Mouse (Mus musculus): ENCODE results near the gene Glb1l2. TPM values are rescaled to one million over a fixed set of nuclear protein-coding genes. Genes with fewer than 3 reads are reported as not detected.

Glb1l2 gene
- total and polyA plus RNA-seq, 3 experiments = not detected

GRCm38 (mm10) chr9:26762477-26762876 lies 43.8 kb downstream of the Glb1l2 start:
- no peaks in the 10 kb centered on the region for H3K4me1 ChIP-seq (ENCODE audit: control insufficient read depth in 1 of 2, insufficient read depth in 2 of 2, low read length in 2 of 2)
- no peaks in the 10 kb centered on the region for H3K36me3 ChIP-seq (ENCODE audit: control insufficient read depth in 1 of 2, insufficient read depth in 2 of 2, low read length in 2 of 2)
- no peak for TF ChIP-seq EP300 (IDR thresholded peaks at IDR 0.05; ENCODE audit: low read depth in 1 of 2, low read length in 2 of 2)
- TF ChIP-seq SMC3 (IDR thresholded peaks at IDR 0.05; ENCODE audit: low read depth, low read length) = no peak
- no peak for TF ChIP-seq ELF1 (IDR thresholded peaks at IDR 0.05; ENCODE audit: low read depth, low read length)
- no peak for TF ChIP-seq TBP (IDR thresholded peaks at IDR 0.05; ENCODE audit: low read depth, low read length)
- TF ChIP-seq HCFC1 (IDR thresholded peaks at IDR 0.05; ENCODE audit: low read depth, low read length) = no peak
- no peak for TF ChIP-seq ZMIZ1 (IDR thresholded peaks at IDR 0.05; ENCODE audit: low read depth, low read length)
- TF ChIP-seq ETS1 (IDR thresholded peaks at IDR 0.05; ENCODE audit: low read depth, low read length) = no peak
- TF ChIP-seq MXI1 (IDR thresholded peaks at IDR 0.05; ENCODE audit: low read depth, low read length) = no peak
- no peak for TF ChIP-seq MYB (IDR thresholded peaks at IDR 0.05; ENCODE audit: low read depth, low read length)
- TF ChIP-seq USF2 (IDR thresholded peaks at IDR 0.05; ENCODE audit: borderline replicate concordance in 1 of 2, insufficient read depth in 1 of 2, low read depth in 1 of 2, low read length in 2 of 2) = no peak
- TF ChIP-seq SIN3A (IDR thresholded peaks at IDR 0.05; ENCODE audit: low read length) = no peak
- no peaks in the 10 kb centered on the region for H3K27me3 ChIP-seq (ENCODE audit: control insufficient read depth in 1 of 2, insufficient read depth in 2 of 2, low read length in 2 of 2)
- H3K79me2 ChIP-seq (ENCODE audit: control insufficient read depth, insufficient read depth, low read length, poor library complexity) = no peaks in the 10 kb centered on the region
- no peak for DNase-seq (ENCODE audit: low read depth, low spot score)
- H3K4me3 ChIP-seq (ENCODE audit: control insufficient read depth in 1 of 2, insufficient read depth in 1 of 2, low read depth in 2 of 2, low read length in 2 of 2) = no peak overlapping the region
- no peak overlapping the region for H3K27ac ChIP-seq (ENCODE audit: control insufficient read depth, low read depth, low read length)
- H3K9me3 ChIP-seq (replicated peaks; ENCODE audit: insufficient read depth, low read length) = no peaks in the 10 kb centered on the region
- H3K9ac ChIP-seq (ENCODE audit: control insufficient read depth, low read depth, low read length, poor library complexity, severe bottlenecking) = no peak overlapping the region

- Histone ChIP-seq H3K79me2 (ENCODE audit: control insufficient read depth, insufficient read depth, low read length, poor library complexity) (no peaks in the 10 kb centered on the region), H3K4me3 (ENCODE audit: control insufficient read depth in 1 of 2, insufficient read depth in 1 of 2, low read depth in 2 of 2, low read length in 2 of 2) (no peak overlapping the region), H3K27me3 (ENCODE audit: control insufficient read depth in 1 of 2, insufficient read depth in 2 of 2, low read length in 2 of 2) (no peaks in the 10 kb centered on the region), H3K9me3 (replicated peaks; ENCODE audit: insufficient read depth, low read length) (no peaks in the 10 kb centered on the region), H3K9ac (ENCODE audit: control insufficient read depth, low read depth, low read length, poor library complexity, severe bottlenecking) (no peak overlapping the region), H3K27ac (ENCODE audit: control insufficient read depth, low read depth, low read length) (no peak overlapping the region), H3K36me3 (ENCODE audit: control insufficient read depth in 1 of 2, insufficient read depth in 2 of 2, low read length in 2 of 2) (no peaks in the 10 kb centered on the region), H3K4me1 (ENCODE audit: control insufficient read depth in 1 of 2, insufficient read depth in 2 of 2, low read length in 2 of 2) (no peaks in the 10 kb centered on the region)
- DNase-seq (ENCODE audit: low read depth, low spot score) = no peak
- TF ChIP-seq MYB (IDR thresholded peaks at IDR 0.05; ENCODE audit: low read depth, low read length) = no peak
Observed at GRCm38 (mm10) chr9:26760576-26760975, 45.7 kb downstream of the Glb1l2 start.

- Histone ChIP-seq H3K4me3 (ENCODE audit: control insufficient read depth in 1 of 2, insufficient read depth in 1 of 2, low read depth in 2 of 2, low read length in 2 of 2) (no peak overlapping the region), H3K9me3 (replicated peaks; ENCODE audit: insufficient read depth, low read length) (no peaks in the 10 kb centered on the region), H3K27me3 (ENCODE audit: control insufficient read depth in 1 of 2, insufficient read depth in 2 of 2, low read length in 2 of 2) (no peaks in the 10 kb centered on the region), H3K36me3 (ENCODE audit: control insufficient read depth in 1 of 2, insufficient read depth in 2 of 2, low read length in 2 of 2) (no peaks in the 10 kb centered on the region), H3K9ac (ENCODE audit: control insufficient read depth, low read depth, low read length, poor library complexity, severe bottlenecking) (no peak overlapping the region), H3K79me2 (ENCODE audit: control insufficient read depth, insufficient read depth, low read length, poor library complexity) (no peaks in the 10 kb centered on the region), H3K27ac (ENCODE audit: control insufficient read depth, low read depth, low read length) (no peak overlapping the region), H3K4me1 (ENCODE audit: control insufficient read depth in 1 of 2, insufficient read depth in 2 of 2, low read length in 2 of 2) (no peaks in the 10 kb centered on the region)
- no peak for DNase-seq (ENCODE audit: low read depth, low spot score)
- no peak for TF ChIP-seq RCOR1 (IDR thresholded peaks at IDR 0.05; ENCODE audit: low read depth, low read length)
- TF ChIP-seq SIN3A (IDR thresholded peaks at IDR 0.05; ENCODE audit: low read length) = no peak
- TF ChIP-seq USF2 (IDR thresholded peaks at IDR 0.05; ENCODE audit: borderline replicate concordance in 1 of 2, insufficient read depth in 1 of 2, low read depth in 1 of 2, low read length in 2 of 2) = no peak
- TF ChIP-seq GABPA (IDR thresholded peaks at IDR 0.05; ENCODE audit: low read depth, low read length) = no peak
- no peak for TF ChIP-seq MYC (IDR thresholded peaks at IDR 0.05; ENCODE audit: low read depth, low read length)
- TF ChIP-seq BHLHE40 (IDR thresholded peaks at IDR 0.05; ENCODE audit: borderline replicate concordance, low read depth, low read length) = no peak
- TF ChIP-seq RAD21 (IDR thresholded peaks at IDR 0.05; ENCODE audit: low read depth, low read length) = no peak
- no peak for TF ChIP-seq ZMIZ1 (IDR thresholded peaks at IDR 0.05; ENCODE audit: low read depth, low read length)
- TF ChIP-seq ZC3H11A (IDR thresholded peaks at IDR 0.05; ENCODE audit: low read depth, low read length) = no peak
- no peak for TF ChIP-seq CHD1 (IDR thresholded peaks at IDR 0.05; ENCODE audit: low read depth, low read length)
- TF ChIP-seq ELF1 (IDR thresholded peaks at IDR 0.05; ENCODE audit: low read depth, low read length) = no peak
- TF ChIP-seq MAZ (IDR thresholded peaks at IDR 0.05; ENCODE audit: low read depth, low read length) = no peak
Observed at GRCm38 (mm10) chr9:26760081-26760480, 46.2 kb downstream of the Glb1l2 start.

Measured in MEL (cell line).